Mouse (Mus musculus) retina, adult 2 months (tissue): ENCODE data around the gene Knl1.
A peak's percentile ranks its signal among the peaks of the same experiment; 100 is the strongest.
"Not testable (repeated sequence)": the region's sequence is repeated elsewhere in the genome, so short reads cannot be mapped to it uniquely, and the experiment has no call there.

ENCODE experiments used
- DNase-seq: peaks from one replicate; pipeline ENCODE4 v3.0.0-alpha.2; 2012; ENCODE audit warnings: low read depth, low spot score

Knl1 gene

DNA sequence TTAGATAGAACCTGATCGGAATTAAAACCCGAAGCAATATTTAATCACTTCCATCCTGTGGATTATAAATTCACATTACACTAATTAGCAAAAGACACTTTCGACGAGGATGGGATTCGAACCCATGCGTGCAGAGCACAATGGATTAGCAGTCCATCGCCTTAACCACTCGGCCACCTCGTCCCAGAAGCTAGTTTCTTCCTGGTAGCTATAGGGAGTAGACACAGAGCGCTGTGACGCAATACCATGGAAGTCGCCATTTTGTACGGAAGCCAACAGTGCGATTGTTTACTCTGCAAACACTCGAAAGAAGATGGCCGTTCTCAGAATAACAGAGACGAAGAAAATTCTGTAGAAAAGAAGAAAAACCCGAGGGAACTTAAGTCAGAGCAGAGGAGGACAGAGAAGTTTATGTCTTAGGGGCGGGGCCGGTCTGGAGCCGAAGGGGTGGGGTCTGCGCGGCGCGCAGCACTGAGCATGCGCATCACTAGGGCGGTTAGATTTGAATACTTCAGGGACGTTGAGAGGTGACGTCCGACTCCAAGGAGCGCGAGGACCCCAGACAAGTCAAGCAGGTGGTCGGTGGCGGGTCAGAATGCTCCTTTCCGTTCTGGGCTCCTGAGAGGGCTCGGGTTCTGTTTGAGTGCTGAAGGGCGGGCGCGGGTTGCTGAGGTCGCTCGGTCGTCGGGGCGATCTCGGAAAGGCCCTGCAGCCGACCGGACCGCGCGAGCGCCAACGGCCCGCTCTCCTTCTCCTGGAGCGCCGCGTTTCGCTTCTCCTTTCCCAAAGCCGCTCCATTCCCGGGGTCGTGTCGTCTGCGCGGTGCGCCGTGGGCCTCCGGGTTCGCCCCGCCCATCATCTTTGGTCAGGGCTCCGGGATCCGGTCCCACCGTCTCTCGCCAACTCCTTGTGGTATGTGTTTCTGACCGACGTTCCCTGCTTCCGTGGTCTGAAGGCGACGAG is at the start of gene Knl1:
TSS of gene Knl1 (plus strand) at position 471 of the 963 bp plus-strand sequence.
- DNase-seq = peak; percentile 97

- DNase-seq = no peak
Measured at GRCm38 (mm10) chr2:118998115-118998866, 48.6 kb upstream of the Knl1 start.

DNA sequence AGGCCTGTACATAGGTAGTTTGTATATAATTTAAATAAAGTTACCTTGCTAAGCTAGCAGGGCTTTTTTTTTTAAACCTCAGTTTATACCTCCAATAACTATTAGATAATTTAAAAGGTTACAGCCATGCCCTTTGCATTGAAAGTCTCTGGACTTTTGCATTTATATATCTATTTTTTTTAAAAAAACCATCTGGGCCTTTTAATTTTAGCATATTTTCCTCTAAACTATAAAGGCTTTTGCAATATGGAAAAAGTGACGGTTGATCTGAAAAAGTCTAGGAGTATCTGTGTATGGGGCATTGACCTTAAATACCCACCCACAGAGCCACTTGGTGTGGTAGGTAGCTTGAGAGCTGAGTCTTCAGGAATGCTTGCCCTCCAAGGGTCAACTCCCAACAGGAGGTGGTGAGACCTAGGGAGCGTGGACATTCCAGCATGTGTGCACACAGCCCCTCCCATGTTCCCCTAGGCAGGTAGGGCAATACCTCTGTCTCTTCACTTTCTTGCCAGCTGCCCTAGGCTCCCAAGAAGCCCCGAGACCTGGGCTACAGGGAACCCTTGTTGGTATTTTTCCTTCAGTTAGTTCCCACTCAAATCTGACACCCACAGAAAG is 47.8 kb upstream of the Knl1 start:
- DNase-seq = no peak

GRCm38 (mm10) chr2:119006886-119007285 is 40.0 kb upstream of the Knl1 start:
- DNase-seq = no peak

DNA sequence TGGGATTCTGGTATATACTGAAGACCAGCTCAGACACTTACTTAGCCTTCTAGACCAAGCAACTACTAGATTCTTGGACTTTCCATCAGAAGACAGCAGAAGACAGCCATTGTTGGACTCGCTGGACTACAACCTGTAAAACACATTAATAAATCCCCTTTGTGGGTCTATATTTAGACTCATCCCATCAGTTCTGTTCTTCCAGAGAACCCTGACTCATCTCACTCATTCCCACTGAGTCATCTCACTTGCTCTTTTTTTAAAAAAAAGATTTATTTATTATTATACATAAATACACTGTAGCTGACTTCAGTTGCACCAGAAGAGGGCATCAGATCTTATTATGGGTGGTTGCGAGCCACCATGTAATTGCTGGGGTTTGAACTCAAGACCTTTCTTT is 37.5 kb upstream of the Knl1 start:
- DNase-seq = no peak

DNA sequence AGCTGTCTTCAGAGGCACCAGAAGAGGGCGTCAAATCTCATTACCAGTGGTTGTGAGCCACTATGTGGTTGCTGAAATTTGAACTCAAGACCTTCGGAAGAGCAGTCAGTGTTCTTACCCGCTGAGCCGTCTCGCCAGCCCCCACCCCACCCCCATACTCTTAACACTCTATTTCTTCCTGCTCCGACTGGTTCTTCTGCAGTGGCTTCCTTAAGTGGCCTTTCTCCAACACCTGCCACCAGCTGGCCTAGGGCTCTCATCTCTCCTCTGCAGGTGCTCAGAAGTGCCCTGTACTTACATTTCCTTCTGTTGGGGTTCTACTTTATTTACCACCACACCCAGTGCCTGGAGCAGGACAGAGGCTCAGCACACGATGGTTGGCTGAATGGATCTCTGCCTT is 31.9 kb upstream of the Knl1 start:
- DNase-seq = no peak

- DNase-seq = no peak
Measured at GRCm38 (mm10) chr2:119015604-119016180, 31.2 kb upstream of the Knl1 start.

DNA sequence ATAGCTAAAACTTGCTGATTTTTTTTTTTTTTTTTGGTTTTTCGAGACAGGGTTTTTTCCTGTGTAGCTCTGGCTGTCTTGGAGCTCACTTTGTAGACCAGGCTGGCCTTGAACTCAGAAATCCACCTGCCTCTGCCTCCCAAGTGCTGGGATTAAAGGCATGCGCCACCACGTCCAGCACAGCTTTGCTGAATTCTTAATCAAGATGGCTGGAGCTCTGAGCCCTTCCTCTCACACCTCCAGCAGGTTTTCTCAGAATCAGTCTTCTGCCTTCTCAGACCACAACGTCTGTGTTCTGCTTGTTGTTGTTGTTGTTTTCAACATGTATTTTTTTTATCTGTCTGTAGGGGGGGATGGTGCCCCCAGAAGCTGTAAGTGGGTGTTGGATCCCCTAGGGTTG is 30.6 kb upstream of the Knl1 start:
- not testable (repeated sequence) for DNase-seq

- DNase-seq = no peak
Measured at GRCm38 (mm10) chr2:119017647-119018046, 29.3 kb upstream of the Knl1 start.

DNA sequence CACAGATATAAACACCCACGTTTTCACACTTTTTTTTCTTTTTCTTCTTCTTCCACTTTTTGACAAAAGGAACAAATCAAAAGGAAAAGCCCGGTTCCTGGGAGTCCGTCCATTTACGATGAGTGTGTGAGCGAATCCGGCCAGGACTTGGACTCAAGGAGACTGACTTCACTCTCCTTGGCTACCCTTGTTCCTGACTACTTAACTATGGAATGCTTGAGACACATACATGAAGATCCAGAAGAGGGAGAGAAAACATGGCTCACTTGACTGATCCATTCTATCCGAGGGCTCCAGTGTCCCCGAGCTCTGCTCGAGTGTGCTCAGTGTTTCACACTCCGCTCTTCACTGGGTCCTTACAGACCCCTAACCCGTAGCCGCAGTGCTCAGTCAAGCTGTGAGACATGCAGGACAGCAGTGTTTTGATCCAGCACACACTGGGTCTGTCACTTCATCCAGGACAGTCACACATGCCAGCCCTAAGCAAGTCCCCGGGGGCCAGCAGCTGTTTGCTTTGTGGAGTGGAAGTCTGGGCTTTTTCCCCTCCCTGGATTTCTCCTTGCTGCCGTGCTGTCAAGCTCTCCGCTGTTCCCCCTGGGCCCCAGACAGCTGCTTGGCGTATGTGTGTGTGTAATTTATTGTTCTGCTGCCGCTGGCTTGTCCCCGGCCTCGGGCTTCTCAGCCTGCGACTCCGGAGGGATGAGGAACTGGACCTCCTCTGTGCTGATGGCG is 28.4 kb upstream of the Knl1 start:
- no peak for DNase-seq

GRCm38 (mm10) chr2:119019131-119019530 is 27.8 kb upstream of the Knl1 start:
- DNase-seq = no peak

- DNase-seq = no peak
Measured at GRCm38 (mm10) chr2:119019538-119019937, 27.4 kb upstream of the Knl1 start.

DNA sequence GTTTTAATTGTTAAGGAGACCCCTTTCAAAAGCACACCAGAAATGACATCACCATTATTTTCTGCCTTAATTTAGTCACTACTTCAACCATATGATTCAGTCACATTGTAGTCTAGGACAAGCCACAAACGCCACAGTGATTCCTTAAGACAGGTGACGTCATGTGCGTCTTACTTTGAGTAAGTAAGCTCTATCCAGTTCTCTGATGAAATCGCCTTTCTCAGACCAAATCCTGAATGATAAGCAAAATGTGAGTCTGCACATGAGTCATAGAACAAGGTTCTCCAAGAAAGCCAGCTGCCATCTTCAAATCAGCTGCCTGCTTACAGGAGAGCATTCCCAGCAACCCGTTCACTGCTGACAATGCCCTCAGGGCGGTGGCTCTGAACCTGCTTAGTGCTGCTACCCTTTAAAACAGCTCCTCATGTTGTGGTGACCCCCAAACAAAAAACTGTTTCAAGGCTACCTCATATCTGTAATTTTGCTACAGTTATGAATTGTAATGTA is 23.7 kb upstream of the Knl1 start:
- DNase-seq = no peak

DNA sequence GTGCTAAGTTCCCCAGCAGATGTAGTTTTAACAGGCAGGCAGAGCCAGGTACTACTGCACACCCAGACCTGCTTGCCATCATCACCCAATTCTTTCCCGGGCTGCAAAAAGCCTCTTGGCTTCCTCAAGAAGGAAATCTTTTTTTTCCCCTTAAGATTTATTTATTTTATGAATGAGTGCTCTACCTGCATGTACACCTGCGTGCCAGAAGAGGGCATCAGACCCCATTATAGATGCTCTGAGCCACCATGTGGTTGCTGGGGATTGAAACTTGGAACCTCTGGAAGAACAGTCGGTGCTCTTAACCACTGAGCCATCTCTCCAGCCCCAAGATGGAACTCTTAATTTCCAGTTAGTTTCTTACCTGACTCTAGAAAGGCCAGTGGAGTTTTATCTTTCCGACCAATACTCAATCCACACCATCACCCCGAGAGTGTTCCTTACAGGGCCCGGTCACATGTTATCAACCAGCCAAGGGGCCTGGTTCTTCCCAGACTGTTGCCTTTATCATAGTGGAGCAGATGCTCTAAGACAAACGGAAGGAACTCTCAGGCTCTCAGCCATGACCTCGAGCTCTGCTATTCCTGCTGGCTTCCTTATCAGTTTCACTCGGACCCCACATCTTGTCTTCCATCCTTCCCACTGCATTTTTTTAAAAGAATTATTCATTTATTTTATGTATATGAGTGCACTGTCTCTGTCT is 22.2 kb upstream of the Knl1 start:
- no peak for DNase-seq

GRCm38 (mm10) chr2:119025239-119025616 is 21.7 kb upstream of the Knl1 start:
- DNase-seq = no peak

DNA sequence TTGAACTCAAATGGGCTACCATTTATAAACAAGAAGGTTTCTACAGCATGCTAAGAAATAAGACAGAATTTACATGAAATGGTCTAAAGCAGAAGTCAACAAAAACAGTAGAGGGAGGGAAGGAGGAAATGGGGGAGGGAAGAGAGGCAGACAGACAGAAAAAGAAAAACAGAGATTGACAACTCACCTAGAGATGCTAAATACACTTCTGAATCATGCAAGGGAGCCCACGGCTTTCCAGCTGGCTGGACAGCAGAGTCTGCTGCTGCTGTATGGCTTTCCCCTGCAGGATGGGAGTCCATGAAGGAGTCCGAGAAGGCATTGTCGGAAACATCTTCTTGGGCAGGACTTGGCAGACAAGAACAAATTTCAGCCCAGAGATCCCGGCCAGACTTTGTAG is 20.0 kb upstream of the Knl1 start:
- no peak for DNase-seq

DNA sequence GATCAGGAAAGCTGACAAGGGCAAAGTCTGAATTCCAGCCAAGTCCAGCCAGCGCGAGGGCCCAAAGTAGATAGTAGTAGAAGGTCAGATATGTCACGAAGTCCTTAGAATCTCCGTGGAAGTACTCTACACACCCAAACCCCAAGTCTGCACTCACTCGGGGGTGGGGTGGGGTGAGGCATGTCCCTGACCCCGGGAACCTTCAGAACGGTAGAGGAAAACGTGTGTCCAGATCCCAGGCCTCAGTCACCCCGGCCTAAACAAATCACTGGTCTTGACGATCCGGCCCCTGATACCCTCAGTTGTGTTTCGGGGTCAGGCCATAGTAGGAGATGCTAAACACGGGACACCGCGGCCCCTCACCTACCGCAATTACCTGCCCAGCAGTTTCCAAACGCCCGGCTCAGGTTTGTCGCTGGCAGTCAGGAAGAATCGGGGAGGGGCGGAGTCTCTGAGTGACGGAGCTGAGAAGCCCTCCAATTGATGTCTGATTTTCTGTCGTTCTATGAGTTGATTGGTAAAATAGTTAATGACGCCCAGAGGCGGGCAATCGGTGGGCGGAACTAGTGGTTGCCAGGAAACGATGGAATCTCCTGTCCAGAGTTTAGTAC is 17.9 kb upstream of the Knl1 start, which contains the start of gene Ccdc32:
TSS of gene Ccdc32 (minus strand) at position 453 of the 611 bp plus-strand sequence.
- DNase-seq = peak; percentile 86

DNA sequence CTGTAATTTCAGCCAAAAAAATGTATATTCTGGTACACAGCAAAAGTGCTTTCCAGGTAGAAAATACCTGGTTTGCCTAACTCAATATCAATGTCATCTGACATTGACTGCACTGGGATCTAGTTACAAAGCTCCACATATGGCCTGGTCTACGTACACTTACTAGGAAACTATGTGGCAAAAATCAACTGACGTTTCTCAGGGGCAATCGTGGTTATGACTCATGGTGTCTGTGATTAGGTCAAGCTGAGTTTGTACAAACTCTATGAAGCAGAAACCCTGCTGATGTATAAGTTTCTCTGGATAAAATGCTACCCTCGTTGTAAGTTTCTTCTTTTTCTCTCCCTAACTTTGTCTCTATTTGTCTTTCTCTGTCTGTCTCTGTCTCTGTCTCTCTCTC is 14.7 kb upstream of the Knl1 start:
- no peak for DNase-seq

DNA sequence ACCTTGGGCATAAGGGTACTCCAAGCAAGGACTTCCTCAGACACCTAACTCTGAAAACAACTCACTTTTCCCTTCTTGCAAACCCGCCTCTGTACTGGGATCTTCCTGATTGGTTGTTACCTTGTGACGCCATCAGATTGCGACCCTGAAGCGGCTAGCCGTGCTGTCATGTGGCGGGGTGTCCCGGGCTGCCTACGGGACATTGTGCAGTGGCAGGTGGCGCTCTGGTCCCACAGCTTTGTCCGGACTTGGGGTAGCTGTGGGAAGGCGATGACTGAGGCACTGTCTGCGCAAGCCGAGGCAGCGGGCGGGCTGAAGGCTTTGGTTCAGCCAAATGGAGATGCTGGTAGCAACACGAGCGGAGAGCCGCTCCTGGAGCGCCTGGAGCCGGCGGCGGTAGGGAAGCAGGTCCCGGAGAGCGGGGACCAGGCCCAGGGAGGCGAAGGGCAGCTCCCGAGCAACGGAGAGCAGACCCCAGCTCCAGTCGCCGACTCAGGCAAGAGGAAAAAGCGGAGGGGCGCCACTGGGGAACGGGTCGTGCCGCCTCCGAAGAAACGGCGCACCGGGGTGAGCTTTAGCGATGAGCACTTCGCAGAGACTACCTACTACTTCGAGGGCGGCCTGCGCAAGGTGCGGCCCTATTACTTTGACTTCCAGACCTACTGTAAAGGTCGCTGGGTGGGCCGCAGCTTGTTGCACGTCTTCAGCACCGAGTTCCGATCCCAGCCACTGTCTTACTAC is 12.1 kb upstream of the Knl1 start, which contains the start of gene Rpusd2:
TSS of gene Rpusd2 (plus strand) at position 135 of the 741 bp plus-strand sequence.
- DNase-seq = peak; percentile 92
